Mouse (Mus musculus) liver, adult (tissue): ENCODE results near the gene Ggt6.

Source experiments
- GATA4 ChIP-seq: IDR thresholded peaks from 2 replicates; pipeline ENCODE4 v1.6.1; 2014; ENCODE audit warnings: mild to moderate bottlenecking, low read length; ENCODE audit not compliant: insufficient replicate concordance

The Ggt6 gene

GRCm38 (mm10) chr11:72406079-72406675 is 29.1 kb upstream of the Ggt6 start:
- no peak for TF ChIP-seq GATA4

- TF ChIP-seq GATA4, result no peak
These were observed 28.2 kb upstream of the Ggt6 start for GRCm38 (mm10) chr11:72407081-72407480.

GRCm38 (mm10) chr11:72407574-72407973 is 27.8 kb upstream of the Ggt6 start:
- TF ChIP-seq GATA4, result no peak

- no peak for TF ChIP-seq GATA4
These were observed 26.7 kb upstream of the Ggt6 start for GRCm38 (mm10) chr11:72408451-72409170.

- TF ChIP-seq GATA4, result no peak
These were observed 25.5 kb upstream of the Ggt6 start for GRCm38 (mm10) chr11:72409649-72410385.

GRCm38 (mm10) chr11:72410521-72411092 is 24.7 kb upstream of the Ggt6 start:
- no peak for TF ChIP-seq GATA4

GRCm38 (mm10) chr11:72411093-72411921 is 24.0 kb upstream of the Ggt6 start, which contains the start of gene Smtnl2:
Smtnl2 (minus strand) TSS chr11:72411713.
- TF ChIP-seq GATA4, result no peak

GRCm38 (mm10) chr11:72411945-72412344 is 23.4 kb upstream of the Ggt6 start:
- no peak for TF ChIP-seq GATA4

- no peak for TF ChIP-seq GATA4
These were observed 22.3 kb upstream of the Ggt6 start for GRCm38 (mm10) chr11:72413016-72413415.

GRCm38 (mm10) chr11:72413601-72414190 is 21.6 kb upstream of the Ggt6 start:
- TF ChIP-seq GATA4, result no peak

- TF ChIP-seq GATA4, result no peak
These were observed 20.2 kb upstream of the Ggt6 start for GRCm38 (mm10) chr11:72415155-72415554.

- no peak for TF ChIP-seq GATA4
These were observed 18.7 kb upstream of the Ggt6 start for GRCm38 (mm10) chr11:72416666-72417065.

GRCm38 (mm10) chr11:72417376-72417775 is 17.9 kb upstream of the Ggt6 start:
- TF ChIP-seq GATA4, result no peak

GRCm38 (mm10) chr11:72418227-72418626 is 17.1 kb upstream of the Ggt6 start:
- TF ChIP-seq GATA4, result no peak
